Mouse (Mus musculus) spleen, adult 18-20 months (tissue): Measurements from ENCODE around the gene Arsa.
"Not testable (repeated sequence)": the region's sequence is repeated elsewhere in the genome, so short reads cannot be mapped to it uniquely, and the experiment has no call there.

Experiments
- DNase-seq, 2 experiments: peaks; one replicate each; pipeline ENCODE4 v3.0.0; 2022; ENCODE audit warnings: mixed read lengths in 2 of 2

Arsa gene

GRCm38 (mm10) chr15:89453865-89454478 lies 23.3 kb downstream of the Arsa start, which contains the start of gene Mapk8ip2:
TSS of gene Mapk8ip2 (plus strand) at chr15:89453913.
- no peak for DNase-seq

- peak in 1 of 2 experiments; percentile 52 for DNase-seq
These were observed 24.0 kb downstream of the Arsa start for GRCm38 (mm10) chr15:89452906-89453864.

- no peak for DNase-seq
These were observed 34.6 kb downstream of the Arsa start for GRCm38 (mm10) chr15:89442486-89443070.

- DNase-seq, result no peak
These were observed 41.3 kb downstream of the Arsa start for GRCm38 (mm10) chr15:89435878-89436277.

GRCm38 (mm10) chr15:89434136-89434535 lies 43.1 kb downstream of the Arsa start:
- no peak for DNase-seq

- no peak for DNase-seq
These were observed 44.3 kb downstream of the Arsa start for GRCm38 (mm10) chr15:89432946-89433345.

GRCm38 (mm10) chr15:89431806-89432205 lies 45.4 kb downstream of the Arsa start:
- no peak for DNase-seq

- no peak for DNase-seq
These were observed 46.0 kb downstream of the Arsa start for GRCm38 (mm10) chr15:89431271-89431670.

GRCm38 (mm10) chr15:89430771-89431170 lies 46.5 kb downstream of the Arsa start:
- DNase-seq, result not testable (repeated sequence)

- DNase-seq, result no peak
These were observed 46.9 kb downstream of the Arsa start for GRCm38 (mm10) chr15:89430341-89430740.

- DNase-seq, result peak; percentile 83 to 85
These were observed 47.6 kb downstream of the Arsa start, which contains the start of the genes C730034F03Rik, Gm44502 and Chkb for GRCm38 (mm10) chr15:89429352-89430221. TSS of gene C730034F03Rik (plus strand) at chr15:89429589. TSS of gene Gm44502 (minus strand) at chr15:89429696. TSS of gene Chkb (minus strand) at chr15:89429908.

- no peak for DNase-seq
These were observed 48.3 kb downstream of the Arsa start for GRCm38 (mm10) chr15:89428821-89429351.

- no peak for DNase-seq
These were observed 49.0 kb downstream of the Arsa start for GRCm38 (mm10) chr15:89428136-89428790.

GRCm38 (mm10) chr15:89426716-89427115 lies 50.5 kb downstream of the Arsa start:
- no peak for DNase-seq

GRCm38 (mm10) chr15:89425711-89426121 lies 51.5 kb downstream of the Arsa start, which contains the start of gene Cpt1b:
TSS of gene Cpt1b (minus strand) at chr15:89425863.
- DNase-seq, result no peak

- DNase-seq, result no peak
These were observed 52.6 kb downstream of the Arsa start for GRCm38 (mm10) chr15:89424621-89425020.
